Mouse (Mus musculus): ENCODE results near the gene Polr2l. TPM values are rescaled to one million over a fixed set of nuclear protein-coding genes. Genes with fewer than 3 reads are reported as not detected.

The Polr2l gene
- polyA plus RNA-seq, 1 experiment from 2014 or later, result 63.4 TPM

DNA sequence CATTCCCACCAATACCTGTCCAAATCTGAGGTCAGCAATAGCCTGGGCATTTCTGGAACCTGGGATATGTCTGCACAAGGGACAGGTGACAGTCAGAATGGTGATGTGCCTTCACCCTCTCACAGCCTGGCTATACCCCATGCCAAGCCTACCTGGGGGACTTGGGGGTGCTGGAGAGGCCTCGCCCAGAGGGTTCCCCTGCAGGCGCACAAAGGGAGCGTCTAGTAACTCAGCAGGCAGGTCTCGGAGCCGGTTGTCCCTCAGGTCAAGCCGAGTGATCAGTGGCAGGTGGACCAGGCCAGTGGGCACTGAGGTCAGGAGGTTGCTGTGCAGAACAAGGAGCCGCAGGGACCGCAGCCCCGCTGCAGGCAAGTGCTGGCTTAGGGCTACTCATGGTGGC, 33.5 kb downstream of the Polr2l start:
- H3K9ac ChIP-seq, result peak overlapping the region; percentile 75; the same call in 1 of the 2 replicates
- H3K4me1 ChIP-seq, result peaks cover 39% of the 10 kb centered on the region
- no peaks in the 10 kb centered on the region for H3K9me3 ChIP-seq
- H3K4me3 ChIP-seq, result no peak overlapping the region
- no peak overlapping the region for H3K27ac ChIP-seq
- peaks cover 44% of the 10 kb centered on the region for H3K36me3 ChIP-seq
- ATAC-seq (ENCODE audit: low FRiP score, low read depth), result no peak
- 88% methylated on average over 9 of the region's 9 CpGs for WGBS
- no peaks in the 10 kb centered on the region for H3K27me3 ChIP-seq
- no peak overlapping the region for H3K4me2 ChIP-seq (replicated peaks)

DNA sequence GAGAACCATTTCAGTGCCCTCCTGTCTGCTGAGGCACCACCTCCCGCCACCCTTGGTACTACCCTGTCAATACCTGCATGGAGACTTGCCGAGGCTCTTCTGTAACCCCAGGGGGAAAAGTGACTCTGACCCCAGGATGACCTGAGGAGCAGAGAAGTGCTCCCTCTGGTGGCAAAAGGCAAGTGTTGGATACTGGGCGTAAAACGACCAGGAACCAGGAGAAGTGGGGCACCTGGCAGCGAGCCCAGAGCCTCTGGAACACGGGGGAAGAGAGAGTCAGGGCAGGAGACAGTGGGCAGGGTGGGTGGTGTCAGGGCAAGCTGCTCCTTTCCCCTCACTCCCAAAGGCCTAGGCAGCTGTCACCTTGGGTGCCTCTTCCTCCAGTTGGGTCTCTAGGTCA, 34.3 kb downstream of the Polr2l start:
- H3K9me3 ChIP-seq, result no peaks in the 10 kb centered on the region
- 27% methylated on average over 6 of the region's 6 CpGs for WGBS
- H3K4me1 ChIP-seq, result peaks cover 47% of the 10 kb centered on the region
- no peak overlapping the region for H3K4me3 ChIP-seq
- no peak overlapping the region for H3K9ac ChIP-seq
- peaks cover 44% of the 10 kb centered on the region for H3K36me3 ChIP-seq
- H3K4me2 ChIP-seq (replicated peaks), result no peak overlapping the region
- no peak for ATAC-seq (ENCODE audit: low FRiP score, low read depth)
- no peaks in the 10 kb centered on the region for H3K27me3 ChIP-seq
- no peak overlapping the region for H3K27ac ChIP-seq

DNA sequence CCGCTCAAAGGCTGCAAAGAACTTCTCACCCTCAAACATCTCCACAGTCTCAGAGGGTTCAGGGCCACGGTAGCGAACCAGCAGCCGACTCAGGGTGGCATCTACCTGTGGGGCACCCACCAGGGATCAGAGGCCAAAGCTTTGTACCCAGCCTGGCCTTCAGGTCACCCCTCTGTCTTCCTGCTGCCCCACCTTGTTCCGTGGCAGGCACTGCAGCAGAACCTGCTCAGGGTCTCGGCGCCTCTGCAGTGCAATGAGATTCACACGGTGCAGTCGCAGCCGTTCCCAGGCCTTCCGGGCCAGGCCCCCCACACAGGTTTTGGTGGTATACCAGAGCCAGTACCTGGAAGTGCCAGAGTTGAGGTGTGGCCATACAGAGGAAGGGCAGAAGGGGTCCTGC, 35.1 kb downstream of the Polr2l start:
- Histone ChIP-seq H3K4me1 (peaks cover 55% of the 10 kb centered on the region), H3K36me3 (peaks cover 44% of the 10 kb centered on the region), H3K9ac (no peak overlapping the region), H3K27ac (no peak overlapping the region), H3K9me3 (no peaks in the 10 kb centered on the region), H3K4me3 (no peak overlapping the region), H3K4me2 (replicated peaks) (no peak overlapping the region), H3K27me3 (no peaks in the 10 kb centered on the region)
- no peak for ATAC-seq (ENCODE audit: low FRiP score, low read depth)
- 95% methylated on average over 11 of the region's 11 CpGs for WGBS

DNA sequence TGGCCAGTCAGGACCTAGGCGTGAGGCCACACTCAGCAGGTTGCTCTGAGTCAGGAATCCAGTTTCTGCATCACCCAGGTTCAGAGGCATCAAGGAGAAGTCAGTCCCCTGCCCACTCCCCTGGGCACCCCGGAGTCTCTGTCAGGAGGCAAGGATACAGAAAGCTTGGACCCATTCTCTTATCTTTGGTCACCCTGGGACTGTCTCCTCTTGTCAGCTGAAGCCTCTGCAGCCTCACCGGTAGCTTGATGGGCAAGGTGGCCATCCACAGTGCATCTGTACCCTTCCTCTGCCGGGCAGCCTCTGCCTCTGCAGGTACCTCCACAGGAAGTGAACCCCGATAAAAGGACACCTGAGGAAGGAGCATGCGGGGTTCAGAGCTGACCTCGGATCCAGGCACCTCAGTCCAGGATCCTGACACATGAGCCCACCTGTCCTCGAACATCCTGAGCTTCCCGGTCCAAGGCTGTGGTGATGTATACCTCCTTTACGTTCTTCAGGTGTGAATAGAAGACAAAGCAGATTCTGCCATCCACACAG, 35.7 kb downstream of the Polr2l start:
- Histone ChIP-seq H3K4me1 (peaks cover 57% of the 10 kb centered on the region), H3K4me2 (replicated peaks) (no peak overlapping the region), H3K4me3 (no peak overlapping the region), H3K9ac (0 out of 2 replicates have a peak overlapping the region, but pooled peaks have one; percentile 35), H3K27ac (no peak overlapping the region), H3K36me3 (peaks cover 44% of the 10 kb centered on the region), H3K27me3 (no peaks in the 10 kb centered on the region), H3K9me3 (no peaks in the 10 kb centered on the region)
- 91% methylated on average over 10 of the region's 10 CpGs for WGBS
- no peak for ATAC-seq (ENCODE audit: low FRiP score, low read depth)

DNA sequence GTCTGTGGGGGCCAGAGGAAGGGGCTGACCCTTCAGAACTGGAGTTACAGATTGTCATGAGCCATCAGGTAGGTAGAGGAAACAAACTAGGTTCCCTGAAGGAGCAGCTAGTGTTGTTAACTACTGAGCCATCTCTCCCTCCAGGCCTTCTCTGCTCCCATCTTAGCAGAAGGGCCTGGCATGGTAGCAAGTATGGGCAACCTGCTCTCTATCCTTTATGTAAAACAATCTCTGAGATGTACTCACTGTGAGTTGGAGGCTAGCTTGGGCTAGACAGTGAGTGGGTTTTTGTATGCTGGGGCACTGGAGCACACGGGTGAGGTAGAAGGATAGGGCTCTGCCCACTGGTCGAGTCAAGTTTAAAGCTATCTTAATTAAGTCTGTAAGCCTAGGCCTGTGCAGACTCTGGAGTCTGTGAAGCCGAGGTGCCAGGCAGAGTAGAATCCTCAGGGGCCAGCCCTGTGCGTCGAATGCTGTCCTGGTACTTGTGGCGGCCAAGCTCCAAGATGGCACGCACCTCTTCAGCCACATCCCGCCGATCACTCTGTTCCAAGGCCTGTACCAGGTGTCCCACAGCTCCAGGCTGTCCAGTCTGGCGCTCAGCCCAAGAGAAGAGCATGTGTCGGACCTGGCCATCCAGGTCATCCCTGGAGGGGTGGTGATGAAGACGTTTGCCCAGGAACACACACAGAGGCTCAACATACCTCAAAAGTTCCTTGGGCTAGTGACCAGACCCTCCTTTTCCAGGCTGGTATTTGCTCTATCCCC, 36.5 kb downstream of the Polr2l start:
- Histone ChIP-seq H3K27me3 (no peaks in the 10 kb centered on the region), H3K9me3 (no peaks in the 10 kb centered on the region), H3K9ac (peak overlapping the region; percentile 35; the same call in 1 of the 2 replicates), H3K36me3 (peaks cover 50% of the 10 kb centered on the region), H3K4me3 (no peak overlapping the region), H3K4me1 (peaks cover 60% of the 10 kb centered on the region), H3K27ac (no peak overlapping the region), H3K4me2 (replicated peaks) (no peak overlapping the region)
- 91% methylated on average over 12 of the region's 12 CpGs for WGBS
- ATAC-seq (ENCODE audit: low FRiP score, low read depth), result no peak

DNA sequence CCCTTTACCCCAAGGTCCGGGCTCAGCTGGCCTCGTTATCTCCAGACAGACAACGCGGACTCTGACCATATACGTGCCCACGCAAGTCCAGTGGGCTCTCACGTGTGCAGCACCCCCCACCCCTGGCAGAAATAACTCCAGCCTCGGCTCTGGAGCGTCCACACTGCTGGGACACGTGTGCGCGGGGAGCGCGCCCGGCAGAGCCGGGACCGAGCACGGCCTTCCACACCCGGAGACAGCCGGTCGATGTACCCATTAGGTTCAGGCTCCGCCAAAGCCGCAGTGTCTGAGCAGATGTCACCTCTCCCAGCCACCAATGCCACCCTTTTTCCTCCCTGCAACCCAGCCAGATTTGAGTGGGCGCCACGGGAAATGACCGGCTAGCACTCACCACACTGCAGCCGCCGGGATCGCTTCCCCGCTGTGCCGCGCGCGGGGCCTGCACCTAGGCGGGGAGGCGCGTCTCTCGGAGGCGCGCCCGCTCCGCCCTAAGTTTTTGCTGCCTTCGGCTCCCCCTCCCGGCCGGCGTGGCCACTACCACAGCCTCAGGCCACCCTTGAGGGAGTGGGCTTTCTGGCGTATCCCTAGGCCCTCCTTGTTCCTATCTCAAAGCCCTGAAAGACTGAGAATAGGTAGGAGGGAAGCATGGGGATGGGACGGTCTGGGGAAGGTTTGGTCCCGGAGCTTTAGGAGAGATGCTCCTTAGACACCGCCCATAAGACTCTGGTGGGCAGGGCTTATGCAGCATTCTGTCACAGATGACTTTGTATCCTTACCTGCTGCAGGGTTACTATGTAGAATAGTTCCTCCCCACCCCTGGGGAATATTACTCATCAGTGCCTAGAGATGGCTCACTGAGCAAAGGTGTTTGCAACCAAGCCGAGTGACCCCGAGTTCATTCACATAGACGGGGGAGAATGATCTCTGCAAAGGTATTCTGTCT, 37.5 kb downstream of the Polr2l start, which contains the start of gene Slc25a22:
Gene Slc25a22, minus strand, starts transcription at position 715 of the 943 bp plus-strand sequence.
- WGBS, result 5% methylated on average over 53 of the region's 53 CpGs
- peak within 1 kb of the TSS; percentile 61 for H3K4me3 ChIP-seq
- peaks cover 53% of the 10 kb centered on the region for H3K4me1 ChIP-seq
- peak within 1 kb of the TSS; percentile 85 for H3K9ac ChIP-seq
- H3K27me3 ChIP-seq, result no peaks in the 10 kb centered on the region
- peak; percentile 82 for ATAC-seq (ENCODE audit: low FRiP score, low read depth)
- peak within 1 kb of the TSS; percentile 90 for H3K4me2 ChIP-seq (replicated peaks)
- peak within 1 kb of the TSS; percentile 48; the same call in 1 of the 2 replicates for H3K27ac ChIP-seq
- H3K36me3 ChIP-seq, result peaks cover 59% of the 10 kb centered on the region
- no peaks in the 10 kb centered on the region for H3K9me3 ChIP-seq

DNA sequence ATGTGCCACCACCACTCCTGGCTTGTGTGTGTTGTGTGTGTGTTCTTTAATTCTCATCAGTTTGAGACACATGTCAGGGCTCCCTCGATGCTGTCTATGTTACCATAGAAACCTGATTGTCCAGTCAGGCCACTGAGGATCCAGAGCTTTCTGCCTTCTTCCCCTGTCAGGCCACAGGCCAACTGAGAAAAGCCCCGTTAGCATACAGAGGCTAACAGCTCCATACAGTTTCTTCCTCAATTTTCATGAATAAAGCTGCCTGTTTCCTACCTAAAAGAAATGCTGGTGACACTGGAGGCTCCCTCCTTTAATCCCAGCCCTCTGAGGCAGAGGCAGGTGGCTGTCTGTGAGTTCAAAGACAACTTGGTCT, 38.4 kb downstream of the Polr2l start:
- H3K4me2 ChIP-seq (replicated peaks), result peak overlapping the region; percentile 90
- H3K4me1 ChIP-seq, result peaks cover 45% of the 10 kb centered on the region
- peaks cover 60% of the 10 kb centered on the region for H3K36me3 ChIP-seq
- ATAC-seq (ENCODE audit: low FRiP score, low read depth), result no peak
- 76% methylated on average over 2 of the region's 2 CpGs for WGBS
- H3K4me3 ChIP-seq, result peak overlapping the region; percentile 61
- no peaks in the 10 kb centered on the region for H3K27me3 ChIP-seq
- H3K9me3 ChIP-seq, result no peaks in the 10 kb centered on the region
- no peak overlapping the region; the same call in 1 of the 2 replicates for H3K27ac ChIP-seq
- H3K9ac ChIP-seq, result peak overlapping the region; percentile 85

DNA sequence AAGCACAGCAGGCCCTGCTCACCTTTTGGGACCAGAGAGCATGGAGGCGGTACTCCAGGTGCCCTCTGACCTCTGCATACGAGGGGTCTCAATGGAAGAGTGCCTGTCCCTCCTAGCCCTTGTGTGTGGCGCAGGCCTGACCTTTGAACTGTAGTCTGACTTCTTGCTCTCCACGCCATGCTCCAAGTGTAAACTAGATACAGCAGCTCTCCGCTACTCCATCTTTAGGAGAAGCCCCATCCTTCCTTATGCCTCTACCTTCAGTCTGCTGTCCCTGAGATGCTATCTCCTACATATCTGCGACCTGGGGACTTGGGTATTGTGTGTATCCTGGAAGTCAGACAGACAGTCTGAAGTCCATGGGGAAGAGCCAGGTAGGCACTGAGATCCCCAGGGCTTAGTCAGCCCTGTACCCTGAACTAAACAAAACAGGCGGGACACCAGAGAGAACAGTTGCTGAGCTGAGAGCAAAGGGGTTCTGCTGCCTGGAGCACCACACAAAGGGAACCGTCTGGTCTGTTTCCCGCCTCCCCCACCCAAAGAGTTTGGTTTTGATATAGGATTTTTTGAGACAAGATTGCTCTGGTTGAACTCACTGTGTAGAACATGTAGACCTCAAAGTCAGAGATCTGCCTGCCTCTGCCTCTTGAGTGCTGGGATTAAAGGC, 38.9 kb downstream of the Polr2l start:
- peak overlapping the region; percentile 61 for H3K4me3 ChIP-seq
- whole genome bisulfite sequencing, result 81% methylated on average over 9 of the region's 9 CpGs
- no peak overlapping the region for H3K27ac ChIP-seq
- peaks cover 60% of the 10 kb centered on the region for H3K36me3 ChIP-seq
- H3K4me1 ChIP-seq, result peaks cover 43% of the 10 kb centered on the region
- no peak for ATAC-seq (ENCODE audit: low FRiP score, low read depth)
- peak overlapping the region; percentile 90 for H3K4me2 ChIP-seq (replicated peaks)
- H3K27me3 ChIP-seq, result no peaks in the 10 kb centered on the region
- H3K9ac ChIP-seq, result no peak overlapping the region
- no peaks in the 10 kb centered on the region for H3K9me3 ChIP-seq

DNA sequence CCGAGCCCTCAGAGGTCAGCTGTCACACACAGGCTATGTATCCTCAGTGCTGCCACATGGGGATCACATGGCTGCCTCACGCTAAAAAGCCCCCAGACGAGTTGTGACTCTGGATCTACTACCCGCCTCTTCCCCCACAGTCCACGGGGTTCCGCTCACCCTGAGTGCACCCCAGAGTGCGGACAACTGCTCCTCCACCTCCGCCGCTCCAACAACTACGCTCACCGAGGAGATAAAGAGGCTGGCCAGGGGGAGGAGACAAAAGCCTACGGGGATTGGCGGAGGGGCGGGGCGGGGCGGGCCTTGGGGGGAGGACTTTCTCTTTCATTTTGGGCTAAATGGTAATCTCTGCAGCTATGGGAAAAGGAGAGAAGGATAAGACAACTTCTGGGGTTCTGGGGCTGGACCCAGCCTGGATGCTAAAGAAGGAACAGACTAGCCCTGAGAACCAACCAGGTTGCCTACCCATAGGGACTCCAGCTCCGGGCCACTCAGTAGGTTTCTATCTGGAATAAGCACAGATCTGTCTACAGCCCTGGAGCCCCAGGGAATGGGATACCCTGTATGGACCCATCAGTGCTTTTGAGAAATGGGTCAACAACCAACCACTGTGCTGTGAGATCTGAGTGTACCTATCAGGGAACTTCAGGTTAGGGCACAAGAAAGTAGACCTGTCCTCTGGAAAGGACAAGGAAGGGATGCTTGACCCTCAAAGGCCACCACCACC, 39.6 kb downstream of the Polr2l start:
- H3K9ac ChIP-seq, result peak overlapping the region; percentile 72
- H3K4me2 ChIP-seq (replicated peaks), result peak overlapping the region; percentile 90
- no peak for ATAC-seq (ENCODE audit: low FRiP score, low read depth)
- peak overlapping the region; percentile 55 for H3K4me3 ChIP-seq
- H3K4me1 ChIP-seq, result peaks cover 40% of the 10 kb centered on the region
- 0 out of 2 replicates have a peak overlapping the region, but pooled peaks have one; percentile 3 for H3K27ac ChIP-seq
- no peaks in the 10 kb centered on the region for H3K27me3 ChIP-seq
- peaks cover 60% of the 10 kb centered on the region for H3K36me3 ChIP-seq
- H3K9me3 ChIP-seq, result no peaks in the 10 kb centered on the region
- 6% methylated on average over 17 of the region's 17 CpGs for WGBS

DNA sequence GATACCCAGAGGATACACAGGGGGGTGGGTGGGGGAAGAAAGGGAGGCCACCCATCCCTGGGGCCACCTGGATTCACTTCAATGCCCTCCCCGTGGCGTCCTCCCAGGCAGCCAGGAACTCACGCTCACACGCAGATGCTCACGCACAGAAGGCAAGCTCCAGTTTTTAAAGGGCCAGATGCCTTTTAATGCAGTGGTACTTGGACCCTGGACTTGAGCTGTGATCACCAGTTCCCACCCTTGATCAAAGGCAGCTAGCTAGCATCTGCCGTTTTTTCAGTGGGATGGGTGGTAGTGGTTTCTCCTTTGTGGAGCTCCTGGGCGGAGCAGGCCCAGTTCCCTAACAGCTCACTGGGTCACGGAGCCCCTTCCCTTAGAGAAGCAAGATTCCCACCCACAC, 40.5 kb downstream of the Polr2l start:
- Histone ChIP-seq H3K36me3 (peaks cover 56% of the 10 kb centered on the region), H3K9ac (peak overlapping the region; percentile 72), H3K4me1 (peaks cover 48% of the 10 kb centered on the region), H3K4me2 (replicated peaks) (peak overlapping the region; percentile 90), H3K27ac (0 out of 2 replicates have a peak overlapping the region, but pooled peaks have one; percentile 3), H3K27me3 (no peaks in the 10 kb centered on the region), H3K9me3 (no peaks in the 10 kb centered on the region), H3K4me3 (peak overlapping the region; percentile 55)
- 11% methylated on average over 8 of the region's 8 CpGs for WGBS
- no peak for ATAC-seq (ENCODE audit: low FRiP score, low read depth)
